Mouse (Mus musculus) hindbrain, embryonic 12.5 days (tissue): ENCODE data around the gene Fam50b. TPM values are rescaled to one million over a fixed set of nuclear protein-coding genes. Genes with fewer than 3 reads are reported as not detected.

Source experiments
- ATAC-seq: fragments of 200-750 bp; cut with Nextera tagmentation; 2 replicates; pipeline ENCODE4 v1.8.0; 2017; ENCODE audit warnings: moderate TSS enrichment; ENCODE audit not compliant: low FRiP score
- H3K27ac ChIP-seq: fragments of 300-500 bp; sonication (generic); 2 replicates; pipeline ENCODE4 v1.5.1; 2016; ENCODE audit warnings: mild to moderate bottlenecking
- H3K27me3 ChIP-seq: fragments of 300-500 bp; sonication (generic); 2 replicates; pipeline ENCODE4 v1.6.1; 2016; ENCODE audit warnings: mild to moderate bottlenecking
- H3K36me3 ChIP-seq: fragments of 300-500 bp; sonication (generic); 2 replicates; pipeline ENCODE4 v1.6.1; 2016; ENCODE audit warnings: mild to moderate bottlenecking
- H3K4me1 ChIP-seq: fragments of 300-500 bp; sonication (generic); 2 replicates; pipeline ENCODE4 v1.6.1; 2016
- H3K4me2 ChIP-seq: fragments of 300-500 bp; sonication (generic); replicated peaks from 2 replicates; pipeline ENCODE4 v1.6.1; 2016; ENCODE audit warnings: mild to moderate bottlenecking
- H3K4me3 ChIP-seq: fragments of 300-500 bp; sonication (generic); 2 replicates; pipeline ENCODE4 v1.5.1; 2016; ENCODE audit warnings: mild to moderate bottlenecking
- H3K9ac ChIP-seq: fragments of 300-500 bp; sonication (generic); 2 replicates; pipeline ENCODE4 v1.6.1; 2016; ENCODE audit warnings: mild to moderate bottlenecking, moderate library complexity
- H3K9me3 ChIP-seq: fragments of 300-500 bp; sonication (generic); replicated peaks from 2 replicates; pipeline ENCODE4 v1.6.1; 2016; ENCODE audit warnings: mild to moderate bottlenecking
- WGBS: fragments of 180-500 bp; shearing (Covaris S2); methylation state at CpG from one replicate; pipeline ENCODE4 v1.1.7; 2016; 5-methylcytosine and 5-hydroxymethylcytosine counted together
- polyA plus RNA-seq: library from polyadenylated mRNA; unstranded; fragments of >200 nt; fragmentation: Nextera tagmentation; extraction: Ambion mirVana; gene quantifications from 2 replicates; pipeline ENCODE4 v1.2.1, GENCODE M21; 2016

The Fam50b gene
- polyA plus RNA-seq, 1 experiment from 2014 or later, result 0.17 TPM

DNA sequence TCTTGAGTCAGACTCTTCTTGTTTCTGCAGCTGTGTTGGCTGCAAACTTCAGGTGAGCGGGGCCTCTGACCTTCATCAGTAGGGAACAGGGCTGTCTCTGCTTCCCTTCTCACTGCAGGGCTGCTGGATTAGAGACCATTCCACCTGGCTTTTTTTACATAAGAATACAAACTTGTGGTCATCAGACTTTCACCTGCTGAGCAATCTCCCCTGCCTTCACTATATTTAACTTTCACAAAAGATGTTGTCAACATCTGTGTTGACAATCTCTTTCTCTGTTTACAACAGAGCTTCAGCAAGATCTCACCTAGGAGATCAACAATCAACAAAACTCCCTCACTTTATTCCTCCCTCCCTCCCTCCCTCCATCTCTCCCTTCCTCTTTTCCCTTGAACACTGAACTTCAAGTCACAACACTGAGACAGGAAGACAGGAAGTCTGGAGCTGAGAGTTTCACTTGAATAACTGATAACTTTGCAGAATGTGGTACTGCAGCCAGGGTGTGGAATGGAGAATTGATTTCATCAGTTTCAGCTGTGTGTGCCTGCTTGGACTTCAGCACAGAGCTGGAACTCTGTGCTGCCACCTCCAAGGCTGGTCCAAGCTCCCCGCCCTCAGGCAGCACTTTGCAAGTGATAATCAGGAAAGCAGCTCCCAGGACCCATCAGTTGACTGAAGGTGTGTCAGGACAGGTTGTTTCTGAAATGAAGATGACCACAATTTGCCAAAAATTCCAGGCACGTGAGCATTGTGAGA lies 7.3 kb downstream of the Fam50b start:
- H3K4me1 ChIP-seq, result no peaks in the 10 kb centered on the region
- WGBS, result 76% methylated on average over 3 of the region's 3 CpGs
- no peak overlapping the region for H3K4me2 ChIP-seq
- H3K4me3 ChIP-seq, result no peak overlapping the region
- no peak overlapping the region for H3K9ac ChIP-seq
- no peaks in the 10 kb centered on the region for H3K36me3 ChIP-seq
- H3K27me3 ChIP-seq, result no peaks in the 10 kb centered on the region
- peaks cover 4% of the 10 kb centered on the region; the same call in 1 of the 2 replicates for H3K9me3 ChIP-seq
- H3K27ac ChIP-seq, result no peak overlapping the region
- no peak for ATAC-seq

DNA sequence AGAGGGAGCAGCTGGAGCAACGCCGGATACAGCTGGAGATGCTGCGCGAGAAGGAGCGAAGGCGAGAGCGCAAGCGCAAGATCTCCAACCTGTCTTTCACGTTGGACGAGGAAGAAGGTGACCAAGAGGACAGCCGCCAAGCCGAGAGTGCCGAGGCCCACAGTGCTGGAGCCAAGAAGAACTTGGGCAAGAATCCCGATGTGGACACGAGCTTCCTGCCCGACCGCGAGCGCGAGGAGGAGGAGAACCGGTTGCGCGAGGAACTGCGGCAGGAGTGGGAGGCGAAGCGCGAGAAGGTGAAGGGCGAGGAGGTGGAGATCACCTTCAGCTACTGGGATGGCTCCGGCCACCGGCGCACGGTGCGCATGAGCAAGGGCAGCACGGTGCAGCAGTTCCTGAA lies 12.2 kb downstream of the Fam50b start:
- Histone ChIP-seq H3K4me2 (no peak overlapping the region), H3K9ac (no peak overlapping the region), H3K4me3 (no peak overlapping the region), H3K4me1 (no peaks in the 10 kb centered on the region), H3K27ac (no peak overlapping the region), H3K27me3 (no peaks in the 10 kb centered on the region), H3K9me3 (peaks cover 6% of the 10 kb centered on the region; the same call in 1 of the 2 replicates), H3K36me3 (no peaks in the 10 kb centered on the region)
- WGBS, result 96% methylated on average over 34 of the region's 34 CpGs
- ATAC-seq, result no peak

DNA sequence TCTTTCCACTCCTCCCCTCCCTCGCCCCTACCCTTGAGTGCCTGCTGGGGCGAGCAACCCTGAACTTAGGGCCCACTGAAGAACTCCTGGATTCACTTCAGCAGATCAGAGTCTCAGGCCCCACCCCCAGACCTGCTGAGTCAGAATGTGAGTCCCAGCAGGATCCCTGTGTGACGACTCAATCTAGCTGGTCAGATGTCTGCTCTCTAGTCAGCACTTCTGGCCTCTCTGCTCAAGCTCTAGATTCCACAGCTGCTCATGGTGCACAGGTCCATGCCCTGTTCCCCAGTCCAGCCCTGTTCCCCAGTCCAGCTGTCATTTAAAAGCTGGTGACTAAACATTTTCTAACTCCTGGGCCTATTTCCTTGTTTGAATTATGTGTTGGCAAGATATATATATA lies 13.9 kb downstream of the Fam50b start:
- no peak overlapping the region for H3K9ac ChIP-seq
- 60% methylated on average over 3 of the region's 3 CpGs for WGBS

DNA sequence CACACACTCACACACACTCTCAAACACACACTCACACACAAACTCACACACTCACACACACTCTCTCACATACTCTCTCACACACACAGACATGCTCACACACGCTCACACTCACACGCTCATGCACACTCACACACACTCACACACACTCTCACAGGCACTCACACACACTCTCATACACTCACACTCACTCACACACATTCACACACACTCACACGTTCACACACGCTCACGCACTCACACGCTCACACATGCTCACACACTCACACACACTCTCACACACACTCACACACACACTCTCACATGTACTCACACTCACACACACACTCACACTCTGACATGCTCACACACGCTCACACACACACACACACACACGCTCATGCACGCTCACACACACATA lies 24.6 kb downstream of the Fam50b start:
- H3K27ac ChIP-seq, result no peak overlapping the region
- WGBS, result 96% methylated on average over 9 of the region's 9 CpGs
- H3K4me2 ChIP-seq, result no peak overlapping the region
- H3K4me1 ChIP-seq, result peaks cover 9% of the 10 kb centered on the region
- H3K27me3 ChIP-seq, result no peaks in the 10 kb centered on the region
- H3K9me3 ChIP-seq, result no peaks in the 10 kb centered on the region
- ATAC-seq, result no peak
- no peak overlapping the region for H3K4me3 ChIP-seq
- H3K36me3 ChIP-seq, result no peaks in the 10 kb centered on the region
- H3K9ac ChIP-seq, result no peak overlapping the region

More for the DNA sequence above, 13.9 kb downstream of the Fam50b start:
- H3K27ac ChIP-seq, result no peak overlapping the region
- no peaks in the 10 kb centered on the region for H3K4me1 ChIP-seq
- no peak overlapping the region for H3K4me2 ChIP-seq
- H3K9me3 ChIP-seq, result peaks cover 6% of the 10 kb centered on the region; the same call in 1 of the 2 replicates
- no peaks in the 10 kb centered on the region for H3K36me3 ChIP-seq
- ATAC-seq, result no peak
- H3K27me3 ChIP-seq, result no peaks in the 10 kb centered on the region
- H3K4me3 ChIP-seq, result no peak overlapping the region

DNA sequence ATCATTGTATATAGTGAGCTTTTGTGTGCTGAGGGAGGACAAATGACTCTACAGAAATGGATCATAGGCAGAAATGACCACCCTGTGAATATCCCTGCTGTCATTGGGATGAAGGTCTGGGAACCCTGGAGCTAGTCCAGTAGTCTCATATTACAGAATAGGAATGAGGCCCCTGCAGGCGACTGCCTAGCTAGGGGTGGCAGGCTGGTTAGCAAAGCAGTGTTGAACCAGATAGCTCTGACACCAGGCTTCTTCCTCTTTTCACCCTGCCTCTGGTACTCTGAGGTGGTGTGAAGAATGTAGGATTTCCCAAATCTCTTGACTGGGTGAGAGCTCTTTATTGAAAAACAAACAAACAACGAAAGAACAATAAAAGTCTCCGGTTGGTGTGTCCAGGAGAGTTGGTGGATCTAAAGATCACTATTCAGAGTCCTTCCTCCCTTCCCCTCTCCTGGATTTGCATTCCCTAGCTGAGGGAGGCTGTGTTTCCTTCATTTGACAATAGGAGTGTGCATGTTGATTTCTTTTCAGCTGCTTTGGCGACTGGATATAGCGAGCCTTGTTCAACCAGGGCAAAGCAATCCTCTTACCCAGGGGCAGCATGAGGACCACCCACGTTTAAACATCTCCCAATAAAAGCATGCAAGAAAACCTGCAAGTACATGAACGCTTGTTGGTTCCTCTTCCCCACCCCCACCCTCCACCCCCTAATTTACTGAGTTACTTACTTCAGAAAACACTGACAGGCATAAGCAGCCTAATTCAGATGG lies 26.1 kb downstream of the Fam50b start:
- Histone ChIP-seq H3K9me3 (no peaks in the 10 kb centered on the region), H3K27ac (no peak overlapping the region), H3K4me2 (no peak overlapping the region), H3K4me3 (no peak overlapping the region), H3K36me3 (no peaks in the 10 kb centered on the region), H3K4me1 (peaks cover 9% of the 10 kb centered on the region), H3K27me3 (no peaks in the 10 kb centered on the region), H3K9ac (no peak overlapping the region)
- 9% methylated on average over 7 of the region's 7 CpGs for WGBS
- ATAC-seq, result peak; percentile 38; the same call in 1 of the 2 replicates

DNA sequence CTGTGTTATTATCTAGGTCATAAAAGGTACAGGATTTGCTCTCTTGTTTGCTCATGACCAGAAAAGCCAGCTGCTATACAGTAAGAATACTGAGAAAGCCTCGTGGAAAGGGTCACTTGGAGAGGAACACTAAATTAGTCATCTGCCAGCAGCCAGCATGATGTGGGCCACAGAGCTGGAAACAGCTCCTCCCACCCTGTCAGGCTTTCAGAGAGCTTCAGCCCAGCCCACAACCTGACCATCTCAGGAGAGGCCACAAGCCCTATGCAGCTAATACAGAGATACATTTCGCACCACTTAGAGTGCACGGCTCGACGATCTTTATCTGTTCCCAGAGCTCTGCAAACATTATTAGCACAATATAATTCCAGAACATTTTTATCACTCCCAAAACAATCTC lies 27.5 kb downstream of the Fam50b start:
- Histone ChIP-seq H3K9me3 (no peaks in the 10 kb centered on the region), H3K4me2 (no peak overlapping the region), H3K4me1 (peaks cover 9% of the 10 kb centered on the region), H3K4me3 (no peak overlapping the region), H3K36me3 (no peaks in the 10 kb centered on the region), H3K9ac (no peak overlapping the region), H3K27me3 (no peaks in the 10 kb centered on the region), H3K27ac (no peak overlapping the region)
- no peak for ATAC-seq
- WGBS, result 73% methylated on average over 5 of the region's 5 CpGs

DNA sequence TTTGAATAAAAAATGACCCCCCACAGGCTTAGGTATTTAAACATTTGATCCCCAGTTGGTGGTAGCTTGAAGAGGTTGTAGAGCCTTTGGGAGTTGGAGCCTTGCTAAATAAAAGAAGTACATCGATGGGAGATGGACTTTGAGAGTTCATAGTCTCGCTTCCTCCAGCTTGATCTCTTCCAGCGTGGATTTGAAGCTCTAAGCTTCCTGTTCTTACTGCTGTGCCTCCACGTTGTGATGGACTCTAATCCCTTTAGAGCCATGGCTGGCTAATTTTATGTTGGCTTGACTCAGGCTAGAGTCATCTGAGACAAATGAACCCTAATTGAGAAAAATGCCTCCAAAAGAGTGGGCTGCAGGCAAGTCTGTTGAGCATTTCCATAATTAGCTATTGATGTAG lies 28.2 kb downstream of the Fam50b start:
- no peaks in the 10 kb centered on the region for H3K36me3 ChIP-seq
- no peak for ATAC-seq
- H3K4me2 ChIP-seq, result no peak overlapping the region
- no peaks in the 10 kb centered on the region for H3K9me3 ChIP-seq
- H3K9ac ChIP-seq, result no peak overlapping the region
- H3K4me1 ChIP-seq, result peaks cover 9% of the 10 kb centered on the region
- WGBS, result 58% methylated on average over 4 of the region's 4 CpGs
- H3K27ac ChIP-seq, result no peak overlapping the region
- no peaks in the 10 kb centered on the region for H3K27me3 ChIP-seq
- H3K4me3 ChIP-seq, result no peak overlapping the region

DNA sequence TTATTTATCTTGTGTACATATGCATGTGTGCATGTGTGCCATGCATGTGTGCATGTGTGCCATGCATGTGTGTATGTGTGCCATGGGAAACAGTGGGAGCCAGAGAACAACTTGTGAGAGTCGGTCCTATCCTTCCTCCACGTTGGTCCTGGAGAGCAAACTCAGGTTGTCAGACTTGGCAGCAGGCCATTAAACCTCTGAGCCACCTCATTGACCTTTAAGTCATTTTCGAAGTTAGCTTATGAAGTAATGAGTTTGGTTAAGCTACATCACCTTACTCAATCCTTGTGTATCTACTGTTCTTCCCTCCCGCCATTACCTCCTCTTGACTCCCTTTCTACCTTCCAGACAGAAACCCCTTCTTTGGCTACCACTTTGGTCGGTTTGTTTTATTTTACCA lies 30.6 kb downstream of the Fam50b start:
- peaks cover 9% of the 10 kb centered on the region for H3K4me1 ChIP-seq
- no peaks in the 10 kb centered on the region for H3K36me3 ChIP-seq
- H3K27ac ChIP-seq, result no peak overlapping the region
- 91% methylated on average over 5 of the region's 5 CpGs for WGBS
- H3K4me3 ChIP-seq, result no peak overlapping the region
- H3K27me3 ChIP-seq, result no peaks in the 10 kb centered on the region
- no peak for ATAC-seq
- no peaks in the 10 kb centered on the region for H3K9me3 ChIP-seq
- no peak overlapping the region for H3K4me2 ChIP-seq
- H3K9ac ChIP-seq, result no peak overlapping the region

DNA sequence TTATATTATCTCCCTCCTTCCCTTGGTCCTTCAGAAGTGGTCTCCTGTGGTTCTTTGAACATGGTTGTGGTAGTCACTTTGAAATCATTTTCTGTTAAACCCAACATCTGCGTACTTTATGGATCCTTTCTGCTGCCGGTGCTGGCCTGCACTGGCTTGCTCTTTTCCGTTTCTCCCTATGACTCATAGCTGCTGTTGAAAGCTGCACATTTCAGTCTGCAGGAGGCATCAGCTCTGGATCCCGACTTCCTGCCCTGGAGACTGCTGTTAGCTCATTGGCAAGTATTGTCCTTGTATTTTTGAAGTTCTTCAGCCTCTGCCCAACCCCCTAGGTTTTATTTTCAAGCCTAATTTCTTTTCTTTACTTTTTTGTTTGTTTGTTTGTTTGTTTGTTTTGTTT lies 31.9 kb downstream of the Fam50b start:
- no peak overlapping the region for H3K4me3 ChIP-seq
- H3K4me1 ChIP-seq, result no peaks in the 10 kb centered on the region
- no peak overlapping the region for H3K9ac ChIP-seq
- H3K27me3 ChIP-seq, result no peaks in the 10 kb centered on the region
- no peaks in the 10 kb centered on the region for H3K9me3 ChIP-seq
- no peak overlapping the region for H3K4me2 ChIP-seq
- no peaks in the 10 kb centered on the region for H3K36me3 ChIP-seq
- 68% methylated on average over 4 of the region's 4 CpGs for WGBS
- H3K27ac ChIP-seq, result no peak overlapping the region
- ATAC-seq, result no peak

DNA sequence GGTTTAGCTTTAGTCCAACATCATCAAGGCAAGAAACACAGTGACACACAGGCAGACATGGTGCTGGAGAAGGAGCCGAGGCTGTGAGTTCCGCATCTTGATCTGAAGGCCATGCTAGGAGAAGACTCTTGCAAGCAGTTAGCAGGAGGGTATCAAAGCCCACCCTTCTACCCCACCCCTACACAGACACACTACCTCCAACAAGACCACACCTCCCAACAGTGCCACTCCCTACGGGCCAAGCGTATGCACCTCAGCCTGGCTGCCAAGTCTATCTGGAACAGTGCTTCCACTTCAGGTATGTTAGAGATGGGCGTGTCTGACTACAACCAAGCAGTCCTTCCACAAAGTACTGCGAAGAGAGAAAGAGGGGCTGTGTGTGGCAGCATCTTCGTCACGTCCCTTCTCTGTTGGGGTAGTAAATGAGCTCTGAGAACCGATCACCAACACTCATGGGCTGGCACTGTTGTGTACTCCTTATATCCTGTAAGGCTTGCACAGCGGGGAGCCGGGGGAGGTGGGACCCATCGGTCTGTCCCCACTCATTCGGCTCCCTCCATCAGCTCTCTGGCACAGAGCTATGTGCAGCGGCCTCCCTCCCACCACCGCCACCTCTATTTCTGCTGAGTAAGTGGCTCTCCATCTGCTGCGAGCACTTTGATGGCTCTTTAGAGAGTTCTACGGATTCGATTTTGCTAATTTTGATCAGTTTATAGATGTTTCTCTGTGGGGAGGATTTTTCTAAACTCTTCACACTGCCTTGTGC lies 33.1 kb downstream of the Fam50b start:
- no peaks in the 10 kb centered on the region for H3K36me3 ChIP-seq
- no peaks in the 10 kb centered on the region for H3K27me3 ChIP-seq
- no peak overlapping the region for H3K27ac ChIP-seq
- no peak for ATAC-seq
- no peaks in the 10 kb centered on the region for H3K4me1 ChIP-seq
- no peaks in the 10 kb centered on the region for H3K9me3 ChIP-seq
- no peak overlapping the region for H3K4me2 ChIP-seq
- H3K9ac ChIP-seq, result no peak overlapping the region
- no peak overlapping the region for H3K4me3 ChIP-seq
- WGBS, result 83% methylated on average over 18 of the region's 18 CpGs

DNA sequence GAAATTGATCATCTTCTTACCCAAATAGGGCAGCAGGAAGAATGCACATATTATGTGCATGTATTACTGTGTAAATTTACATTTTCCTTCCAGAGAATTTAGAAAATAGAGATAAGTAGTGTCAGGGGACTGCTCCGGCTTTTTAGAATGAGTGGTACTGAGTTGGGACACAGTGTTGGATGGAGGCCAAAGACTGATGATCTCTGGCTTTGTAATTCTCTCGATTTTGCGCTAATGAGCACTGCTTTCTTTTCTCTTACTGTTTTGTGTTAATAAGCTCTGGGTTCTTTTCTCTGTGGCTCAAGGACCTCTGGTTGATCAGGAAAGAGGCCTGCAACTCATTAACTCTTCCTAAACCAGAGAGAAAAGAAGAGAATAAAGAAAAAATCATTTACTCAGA lies 42.1 kb downstream of the Fam50b start:
- WGBS, result 67% methylated on average over 3 of the region's 3 CpGs
- Histone ChIP-seq H3K27ac (no peak overlapping the region), H3K27me3 (no peaks in the 10 kb centered on the region), H3K9me3 (no peaks in the 10 kb centered on the region), H3K36me3 (no peaks in the 10 kb centered on the region), H3K4me3 (no peak overlapping the region), H3K4me1 (no peaks in the 10 kb centered on the region), H3K4me2 (no peak overlapping the region), H3K9ac (no peak overlapping the region)
- ATAC-seq, result no peak

DNA sequence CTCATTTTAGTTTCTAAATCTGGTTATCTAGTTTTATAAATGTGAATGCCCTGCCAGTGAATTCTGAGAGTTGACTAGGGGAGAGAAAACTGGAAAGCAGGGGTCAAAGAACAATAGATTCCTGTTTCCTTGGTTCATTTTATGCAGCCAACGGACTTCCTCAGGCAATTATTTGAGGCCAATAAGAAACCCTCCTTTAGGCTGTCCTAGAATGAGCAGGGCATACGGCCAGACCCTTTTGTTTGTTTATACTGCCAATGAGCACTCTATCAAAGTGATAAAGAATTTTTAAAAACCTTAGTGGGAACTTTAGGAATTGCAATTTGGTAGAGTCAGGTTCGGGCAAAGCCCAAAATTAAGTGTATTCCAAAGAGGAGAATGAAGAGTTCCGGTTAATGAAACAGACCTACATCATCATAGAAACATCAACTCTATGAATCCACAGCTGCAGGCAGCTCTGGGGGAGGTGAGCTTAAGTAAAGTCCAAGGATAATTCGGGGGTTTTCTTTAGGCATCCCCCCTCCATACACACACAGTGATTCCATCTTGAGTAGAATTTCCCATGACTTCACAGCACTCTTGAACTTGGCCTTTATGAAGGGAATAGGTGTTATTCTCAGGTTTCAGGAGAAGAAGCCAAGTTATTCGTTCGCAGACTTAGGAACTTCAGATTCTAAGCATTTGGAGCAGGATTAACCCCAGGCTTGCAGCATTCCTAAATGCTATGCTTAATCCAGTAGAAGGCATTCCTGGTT lies 46.4 kb downstream of the Fam50b start:
- H3K4me2 ChIP-seq, result no peak overlapping the region
- WGBS, result 65% methylated on average over 7 of the region's 7 CpGs
- no peak overlapping the region for H3K27ac ChIP-seq
- H3K9me3 ChIP-seq, result no peaks in the 10 kb centered on the region
- H3K9ac ChIP-seq, result no peak overlapping the region
- no peaks in the 10 kb centered on the region for H3K36me3 ChIP-seq
- H3K4me3 ChIP-seq, result no peak overlapping the region
- no peak for ATAC-seq
- no peaks in the 10 kb centered on the region for H3K4me1 ChIP-seq
- H3K27me3 ChIP-seq, result no peaks in the 10 kb centered on the region
